Mouse (Mus musculus) liver, embryonic 16.5 days (tissue): ENCODE results near the gene Nfkbie. TPM values are rescaled to one million over a fixed set of nuclear protein-coding genes. Genes with fewer than 3 reads are reported as not detected.

Experiments used
- ATAC-seq: fragments of 200-750 bp; cut with Nextera tagmentation; 2 replicates; pipeline ENCODE4 v1.8.0; 2017; ENCODE audit warnings: low read depth, mild to moderate bottlenecking, moderate number of reproducible peaks, moderate library complexity
- H3K27ac ChIP-seq: fragments of 300-500 bp; sonication (generic); 2 replicates; pipeline ENCODE4 v1.5.1; 2014; ENCODE audit warnings: mild to moderate bottlenecking, low read length
- H3K27me3 ChIP-seq: fragments of 300-500 bp; sonication (generic); 2 replicates; pipeline ENCODE4 v1.6.1; 2014; ENCODE audit warnings: low read depth, low read length, mixed read lengths; ENCODE audit not compliant: control insufficient read depth, insufficient read depth
- H3K36me3 ChIP-seq: fragments of 300-500 bp; sonication (generic); 2 replicates; pipeline ENCODE4 v1.6.1; 2014; ENCODE audit warnings: mild to moderate bottlenecking; ENCODE audit not compliant: control insufficient read depth, insufficient read depth
- H3K4me1 ChIP-seq: fragments of 300-500 bp; sonication (generic); 2 replicates; pipeline ENCODE4 v1.6.1; 2014; ENCODE audit warnings: low read depth, low read length, mixed read lengths; ENCODE audit not compliant: control insufficient read depth
- H3K4me2 ChIP-seq: fragments of 300-500 bp; sonication (generic); 2 replicates; pipeline ENCODE4 v1.6.1; 2014; ENCODE audit warnings: low read depth, low read length, mixed read lengths
- H3K4me3 ChIP-seq: fragments of 300-500 bp; sonication (generic); 2 replicates; pipeline ENCODE4 v1.5.1; 2014; ENCODE audit warnings: low read depth, mild to moderate bottlenecking, low read length
- H3K9ac ChIP-seq: fragments of 300-500 bp; sonication (generic); 2 replicates; pipeline ENCODE4 v1.6.1; 2014; ENCODE audit warnings: low read depth, low read length
- H3K9me3 ChIP-seq: fragments of 300-500 bp; sonication (generic); replicated peaks from 2 replicates; pipeline ENCODE4 v1.6.1; 2016; ENCODE audit warnings: low read length; ENCODE audit not compliant: control insufficient read depth
- WGBS: fragments of 180-500 bp; shearing (Covaris S2); extraction: QIAGEN DNeasy Blood & Tissue Kit; methylation state at CpG from one replicate; pipeline ENCODE4 v1.1.7; 2014; ENCODE audit not compliant: insufficient replicate concordance; 5-methylcytosine and 5-hydroxymethylcytosine counted together
- polyA plus RNA-seq: library from polyadenylated mRNA; unstranded; fragments of >200 nt; fragmentation: Nextera tagmentation; extraction: Ambion mirVana; gene quantifications from 2 replicates; pipeline ENCODE4 v1.2.1, GENCODE M21; 2015

The Nfkbie gene
- polyA plus RNA-seq, 1 experiment from 2014 or later: 1.8 TPM

DNA sequence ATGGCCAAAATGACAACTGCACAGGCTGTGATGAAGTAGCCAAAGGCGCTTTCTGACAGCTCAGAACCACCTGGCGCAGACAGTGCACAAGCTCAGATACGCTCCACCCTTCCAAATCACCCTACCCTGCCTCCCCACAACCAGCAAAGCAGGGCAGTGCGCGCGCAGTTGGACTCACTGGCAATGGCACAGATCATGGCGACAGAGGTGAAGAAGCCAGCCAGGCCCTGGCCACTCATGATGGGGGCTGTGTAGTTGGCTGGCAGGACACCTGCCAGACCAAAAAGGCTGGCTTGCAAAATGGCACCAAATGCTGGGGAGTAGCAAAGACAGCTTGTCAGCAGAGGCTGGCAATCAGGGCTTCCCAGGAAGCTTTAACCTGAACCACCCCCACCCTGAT is 33.7 kb downstream of the Nfkbie start:
- ATAC-seq: no peak
- H3K9me3 ChIP-seq: no peaks in the 10 kb centered on the region
- H3K9ac ChIP-seq: no peak overlapping the region
- 96% methylated on average over 7 of the region's 7 CpGs for WGBS
- no peak overlapping the region for H3K4me3 ChIP-seq
- H3K27me3 ChIP-seq: no peaks in the 10 kb centered on the region
- H3K27ac ChIP-seq: no peak overlapping the region
- H3K4me2 ChIP-seq: no peak overlapping the region
- peaks cover 41% of the 10 kb centered on the region for H3K4me1 ChIP-seq
- H3K36me3 ChIP-seq: peaks cover 59% of the 10 kb centered on the region

DNA sequence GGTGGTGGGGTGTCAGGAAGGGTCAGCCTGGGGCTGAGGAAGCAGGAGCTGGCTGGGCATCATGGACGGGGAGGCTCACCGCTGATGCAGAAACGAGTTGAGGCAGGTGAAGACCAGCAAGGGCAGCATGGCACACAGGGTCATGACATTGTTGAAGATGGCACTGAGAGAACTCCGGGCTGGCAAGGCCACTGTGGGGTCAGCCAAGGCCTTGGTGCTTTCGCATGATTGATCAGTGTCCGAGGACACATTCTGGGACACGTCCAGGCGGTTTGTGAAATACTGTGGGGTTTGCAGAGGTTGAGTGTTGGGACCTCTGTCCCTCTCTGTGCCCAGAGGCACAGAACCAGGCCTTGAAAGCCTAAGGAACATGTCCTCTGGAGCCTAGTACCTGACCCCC is 34.3 kb downstream of the Nfkbie start:
- ATAC-seq: no peak
- H3K27ac ChIP-seq: no peak overlapping the region
- H3K4me3 ChIP-seq: no peak overlapping the region

DNA sequence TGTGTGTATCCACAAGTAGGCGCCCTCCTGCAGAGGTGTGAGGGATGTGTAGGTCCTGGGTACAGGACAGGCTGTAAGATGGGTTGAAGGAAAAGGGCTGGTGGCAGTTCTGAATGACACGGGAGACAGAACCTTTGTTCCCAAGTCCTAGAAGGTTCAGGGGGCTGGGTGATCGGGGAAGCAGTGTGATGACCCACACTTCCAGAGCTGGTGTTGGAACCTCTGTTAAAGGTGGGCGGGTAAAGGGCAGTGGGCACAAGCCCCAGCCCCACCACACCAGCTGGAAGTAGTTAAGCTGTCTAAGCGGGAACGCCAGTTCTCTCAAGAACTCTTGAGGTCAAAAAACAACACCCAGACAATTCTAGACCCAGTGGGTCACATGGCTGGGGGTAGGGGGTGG is 34.9 kb downstream of the Nfkbie start:
- H3K27me3 ChIP-seq: no peaks in the 10 kb centered on the region
- no peak overlapping the region for H3K4me3 ChIP-seq
- no peak overlapping the region for H3K9ac ChIP-seq
- H3K4me1 ChIP-seq: peaks cover 38% of the 10 kb centered on the region
- H3K27ac ChIP-seq: no peak overlapping the region
- H3K9me3 ChIP-seq: no peaks in the 10 kb centered on the region
- no peak overlapping the region for H3K4me2 ChIP-seq
- ATAC-seq: no peak
- WGBS: 89% methylated on average over 6 of the region's 6 CpGs
- peaks cover 47% of the 10 kb centered on the region for H3K36me3 ChIP-seq

More for the DNA sequence above, 34.3 kb downstream of the Nfkbie start:
- Histone ChIP-seq H3K36me3 (peaks cover 53% of the 10 kb centered on the region), H3K27me3 (no peaks in the 10 kb centered on the region), H3K9ac (no peak overlapping the region), H3K4me1 (peaks cover 40% of the 10 kb centered on the region), H3K9me3 (no peaks in the 10 kb centered on the region), H3K4me2 (no peak overlapping the region)
- 86% methylated on average over 8 of the region's 8 CpGs for WGBS

GRCm38 (mm10) chr17:45591701-45592605 is 36.5 kb downstream of the Nfkbie start:
- Histone ChIP-seq H3K4me1 (peaks cover 52% of the 10 kb centered on the region), H3K4me3 (peak overlapping the region; percentile 92), H3K27me3 (no peaks in the 10 kb centered on the region), H3K27ac (peak overlapping the region; percentile 95), H3K4me2 (peak overlapping the region; percentile 99), H3K9ac (peak overlapping the region; percentile 91), H3K9me3 (no peaks in the 10 kb centered on the region), H3K36me3 (peaks cover 34% of the 10 kb centered on the region)
- no peak for ATAC-seq
- WGBS: 54% methylated on average over 16 of the region's 16 CpGs

- 23% methylated on average over 8 of the region's 8 CpGs for WGBS
These were observed 37.3 kb downstream of the Nfkbie start for GRCm38 (mm10) chr17:45592606-45593431.

DNA sequence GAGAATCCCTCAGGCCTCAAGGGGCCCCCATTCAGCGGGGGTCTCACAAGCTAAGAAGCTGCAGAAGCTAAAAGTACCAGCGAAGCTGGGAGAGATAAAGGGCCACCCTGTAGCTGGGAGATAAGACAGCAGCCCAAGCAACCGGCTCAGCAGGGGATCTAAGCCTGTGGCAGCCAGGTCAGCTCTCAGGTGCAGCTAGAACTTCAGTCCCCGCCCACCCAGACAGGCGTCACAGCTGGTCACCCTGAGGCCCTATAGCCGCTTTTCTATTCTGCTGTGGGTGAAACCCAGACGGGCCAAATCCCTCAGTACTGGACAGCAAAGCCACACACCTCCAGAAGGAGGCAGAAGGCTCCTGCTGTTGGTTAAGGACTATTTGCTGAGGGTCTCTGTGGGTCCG is 38.0 kb downstream of the Nfkbie start:
- peak; percentile 83 for ATAC-seq
- 13% methylated on average over 8 of the region's 8 CpGs for WGBS
- peaks cover 62% of the 10 kb centered on the region for H3K4me1 ChIP-seq

More at GRCm38 (mm10) chr17:45592606-45593431, 37.3 kb downstream of the Nfkbie start:
- Histone ChIP-seq H3K36me3 (peaks cover 26% of the 10 kb centered on the region), H3K4me2 (peak overlapping the region; percentile 99), H3K9ac (peak overlapping the region; percentile 91), H3K9me3 (no peaks in the 10 kb centered on the region), H3K4me3 (peak overlapping the region; percentile 92), H3K27me3 (no peaks in the 10 kb centered on the region), H3K4me1 (peaks cover 57% of the 10 kb centered on the region), H3K27ac (peak overlapping the region; percentile 95)
- peak; percentile 45 for ATAC-seq

DNA sequence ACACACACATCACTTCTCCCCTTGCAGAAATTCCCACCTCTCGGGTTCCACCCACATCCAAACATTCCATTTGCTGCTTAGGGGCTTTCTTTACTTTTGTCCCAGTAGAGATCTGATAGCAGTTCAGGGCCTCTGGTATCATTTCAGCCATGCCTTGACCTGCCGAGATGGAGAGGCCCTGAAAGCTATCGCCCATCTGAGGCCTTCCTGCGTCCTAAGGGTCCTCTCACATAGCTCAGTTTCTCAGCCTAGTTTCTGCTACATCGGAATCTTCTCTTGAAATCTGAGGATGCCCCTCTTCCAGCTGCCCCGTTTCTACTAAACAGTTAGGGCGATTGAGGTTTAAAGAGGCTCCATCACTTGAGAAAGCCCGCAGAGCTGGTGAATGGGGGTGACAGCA is 38.7 kb downstream of the Nfkbie start:
- Histone ChIP-seq H3K9ac (peak overlapping the region; percentile 91), H3K36me3 (peaks cover 15% of the 10 kb centered on the region), H3K4me1 (peaks cover 64% of the 10 kb centered on the region), H3K27me3 (no peaks in the 10 kb centered on the region), H3K4me3 (peak overlapping the region; percentile 92), H3K4me2 (peak overlapping the region; percentile 99), H3K27ac (peak overlapping the region; percentile 95), H3K9me3 (no peaks in the 10 kb centered on the region)
- 20% methylated on average over 8 of the region's 8 CpGs for WGBS
- no peak for ATAC-seq

More for the DNA sequence above, 38.0 kb downstream of the Nfkbie start:
- H3K27me3 ChIP-seq: no peaks in the 10 kb centered on the region
- peak overlapping the region; percentile 95 for H3K27ac ChIP-seq
- H3K9ac ChIP-seq: peak overlapping the region; percentile 91
- no peaks in the 10 kb centered on the region for H3K9me3 ChIP-seq
- H3K4me2 ChIP-seq: peak overlapping the region; percentile 99
- peak overlapping the region; percentile 92 for H3K4me3 ChIP-seq
- peaks cover 21% of the 10 kb centered on the region for H3K36me3 ChIP-seq

DNA sequence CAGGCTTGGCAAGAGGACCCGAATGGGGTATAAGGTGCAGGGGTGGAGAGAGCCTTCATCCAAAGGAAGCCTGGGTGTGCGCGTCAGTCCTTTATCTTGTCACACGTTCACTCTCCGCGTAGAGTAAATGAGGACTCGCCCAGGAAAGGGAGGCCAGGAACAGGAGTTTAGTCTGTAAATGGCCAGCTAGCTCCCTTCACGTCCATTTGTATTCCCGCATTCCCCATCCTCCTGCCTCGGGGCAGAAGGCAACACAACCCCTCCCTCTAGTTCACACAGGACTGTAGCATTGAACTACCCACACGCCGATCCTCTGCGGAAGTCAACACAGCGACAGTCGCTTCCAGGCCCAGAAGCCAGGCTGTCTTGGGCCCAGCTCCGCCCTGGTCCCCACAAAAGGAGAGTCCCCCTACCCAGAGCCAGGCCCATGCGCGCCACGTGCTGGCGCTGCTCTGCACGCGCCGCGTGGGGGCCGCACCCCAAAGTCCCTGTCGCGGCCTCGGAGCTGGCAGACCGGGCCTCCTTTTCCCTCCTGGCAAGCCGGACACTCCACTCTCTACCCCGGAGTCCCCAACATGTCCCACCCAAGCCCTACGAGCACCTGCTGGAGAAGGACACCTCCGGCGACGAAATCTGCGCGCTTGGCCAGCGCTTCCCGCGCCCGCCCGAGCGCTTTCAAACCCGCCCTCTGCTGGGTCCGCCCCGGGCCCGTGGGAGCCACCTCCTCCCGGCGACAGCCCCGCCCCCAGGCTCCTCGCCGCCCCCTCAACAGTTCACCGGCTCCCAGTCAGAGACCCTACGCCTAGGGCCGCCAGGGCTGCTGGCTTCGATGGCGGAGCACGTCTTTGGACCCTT is 39.6 kb downstream of the Nfkbie start:
- Histone ChIP-seq H3K4me1 (peaks cover 73% of the 10 kb centered on the region), H3K9me3 (no peaks in the 10 kb centered on the region), H3K9ac (peak overlapping the region; percentile 91), H3K4me3 (peak overlapping the region; percentile 92), H3K27me3 (no peaks in the 10 kb centered on the region), H3K36me3 (peaks cover 6% of the 10 kb centered on the region), H3K4me2 (peak overlapping the region; percentile 99), H3K27ac (peak overlapping the region; percentile 95)
- ATAC-seq: peak; percentile 65
- WGBS: under 1% methylated on average over 58 of the region's 58 CpGs
